Mouse (Mus musculus) small intestine, adult 2 months (tissue): ENCODE measurements around the gene Tpsg1.

Experiments used
- CTCF ChIP-seq: fragments of 200-500 bp; IDR thresholded peaks from 2 replicates; pipeline ENCODE4 v1.5.1; 2012; ENCODE audit warnings: low read depth, mild to moderate bottlenecking, control low read depth, inconsistent platforms, low read length, moderate library complexity, mixed read lengths; ENCODE audit not compliant: insufficient replicate concordance, insufficient read length; ENCODE audit errors: extremely low read depth
- POLR2A ChIP-seq: fragments of 200-500 bp; IDR thresholded peaks from 2 replicates; pipeline ENCODE4 v1.6.1; 2012; ENCODE audit warnings: low read depth, mild to moderate bottlenecking, control low read depth, inconsistent platforms, low read length, moderate library complexity

GRCm38 (mm10) chr17:25416219-25416618 is 47.1 kb downstream of the Tpsg1 start:
- TF ChIP-seq POLR2A (no peak), CTCF (no peak)
